Mouse (Mus musculus) stomach, embryonic 16.5 days (tissue): Measurements from ENCODE around the gene Qdpr. TPM values are rescaled to one million over a fixed set of nuclear protein-coding genes. Genes with fewer than 3 reads are reported as not detected.
A peak's percentile ranks its signal among the peaks of the same experiment; 100 is the strongest.

ENCODE experiments used
- ATAC-seq: fragments of 200-750 bp; cut with Nextera tagmentation; 2 replicates; pipeline ENCODE4 v1.8.0; 2017; ENCODE audit warnings: moderate number of reproducible peaks, moderate TSS enrichment; ENCODE audit not compliant: insufficient read depth, low FRiP score
- H3K27ac ChIP-seq: fragments of 300-500 bp; sonication (generic); 2 replicates; pipeline ENCODE4 v1.5.1; 2014; ENCODE audit warnings: low read length
- H3K27me3 ChIP-seq: fragments of 300-500 bp; sonication (generic); 2 replicates; pipeline ENCODE4 v1.6.1; 2014; ENCODE audit warnings: low read length, control low read depth, mixed read lengths; ENCODE audit not compliant: control insufficient read depth, insufficient read depth
- H3K36me3 ChIP-seq: fragments of 300-500 bp; sonication (generic); 2 replicates; pipeline ENCODE4 v1.6.1; 2014; ENCODE audit warnings: low read length; ENCODE audit not compliant: control insufficient read depth, insufficient read depth
- H3K4me1 ChIP-seq: fragments of 300-500 bp; sonication (generic); 2 replicates; pipeline ENCODE4 v1.6.1; 2014; ENCODE audit warnings: low read length, control low read depth, mixed read lengths; ENCODE audit not compliant: control insufficient read depth, insufficient read depth
- H3K4me2 ChIP-seq: fragments of 300-500 bp; sonication (generic); 2 replicates; pipeline ENCODE4 v1.6.1; 2014; ENCODE audit warnings: low read depth, low read length, mixed read lengths
- H3K4me3 ChIP-seq: fragments of 300-500 bp; sonication (generic); replicated peaks from 2 replicates; pipeline ENCODE4 v1.5.1; 2014; ENCODE audit warnings: mild to moderate bottlenecking, low read length
- H3K9ac ChIP-seq: fragments of 300-500 bp; sonication (generic); 2 replicates; pipeline ENCODE4 v1.6.1; 2014; ENCODE audit warnings: low read length
- H3K9me3 ChIP-seq: fragments of 300-500 bp; sonication (generic); replicated peaks from 2 replicates; pipeline ENCODE4 v1.6.1; 2016; ENCODE audit warnings: low read length, control low read depth; ENCODE audit not compliant: control insufficient read depth
- WGBS: fragments of 180-500 bp; shearing (Covaris S2); extraction: QIAGEN DNeasy Blood & Tissue Kit; methylation state at CpG from one replicate; pipeline ENCODE4 v1.1.7; 2014; 5-methylcytosine and 5-hydroxymethylcytosine counted together
- polyA plus RNA-seq: library from polyadenylated mRNA; unstranded; fragments of >200 nt; fragmentation: Nextera tagmentation; extraction: Ambion mirVana; gene quantifications from 2 replicates; pipeline ENCODE4 v1.2.1, GENCODE M21; 2015

Gene Qdpr
- polyA plus RNA-seq, 1 experiment from 2014 or later = 145 TPM

- ATAC-seq = no peak
- Histone ChIP-seq H3K4me2 (no peak overlapping the region), H3K27me3 (no peaks in the 10 kb centered on the region), H3K4me1 (no peaks in the 10 kb centered on the region), H3K9ac (no peak overlapping the region), H3K9me3 (no peaks in the 10 kb centered on the region), H3K27ac (no peak overlapping the region), H3K4me3 (no peak overlapping the region), H3K36me3 (no peaks in the 10 kb centered on the region)
- 84% methylated on average over 1 of the region's 1 CpGs for WGBS
Measured at GRCm38 (mm10) chr5:45473521-45473920, 23.5 kb upstream of the Qdpr start.

GRCm38 (mm10) chr5:45472880-45473450 is 22.9 kb upstream of the Qdpr start:
- Histone ChIP-seq H3K27ac (no peak overlapping the region), H3K4me1 (no peaks in the 10 kb centered on the region), H3K9me3 (no peaks in the 10 kb centered on the region), H3K4me3 (no peak overlapping the region), H3K9ac (no peak overlapping the region), H3K27me3 (no peaks in the 10 kb centered on the region), H3K36me3 (no peaks in the 10 kb centered on the region), H3K4me2 (no peak overlapping the region)
- 28% methylated on average over 7 of the region's 7 CpGs for WGBS
- 0 out of 2 replicates have a peak, but pooled peaks have one; percentile 7 for ATAC-seq

- no peaks in the 10 kb centered on the region for H3K36me3 ChIP-seq
- no peak overlapping the region for H3K9ac ChIP-seq
- no peak overlapping the region for H3K4me3 ChIP-seq
- H3K9me3 ChIP-seq = no peaks in the 10 kb centered on the region
- H3K4me2 ChIP-seq = no peak overlapping the region
- H3K27me3 ChIP-seq = no peaks in the 10 kb centered on the region
- 0 out of 2 replicates have a peak, but pooled peaks cover 3% of the 10 kb centered on the region for H3K4me1 ChIP-seq
- WGBS = 35% methylated on average over 9 of the region's 9 CpGs
- no peak overlapping the region for H3K27ac ChIP-seq
- no peak for ATAC-seq
Measured at GRCm38 (mm10) chr5:45454456-45454855, 4.4 kb upstream of the Qdpr start.

GRCm38 (mm10) chr5:45453451-45453850 is 3.4 kb upstream of the Qdpr start, which contains the start of gene Clrn2:
Clrn2 (plus strand) TSS chr5:45453751.
- no peak within 1 kb of the TSS for H3K4me2 ChIP-seq
- no peak within 1 kb of the TSS for H3K27ac ChIP-seq
- H3K9me3 ChIP-seq = no peaks in the 10 kb centered on the region
- no peak for ATAC-seq
- no peaks in the 10 kb centered on the region for H3K36me3 ChIP-seq
- no peak within 1 kb of the TSS for H3K4me3 ChIP-seq
- peaks cover 11% of the 10 kb centered on the region for H3K4me1 ChIP-seq
- WGBS = 63% methylated on average over 6 of the region's 6 CpGs
- no peak within 1 kb of the TSS for H3K9ac ChIP-seq
- H3K27me3 ChIP-seq = no peaks in the 10 kb centered on the region

GRCm38 (mm10) chr5:45449206-45449605 is 830 bp downstream of the Qdpr start:
- Histone ChIP-seq H3K4me1 (peaks cover 11% of the 10 kb centered on the region), H3K27me3 (no peaks in the 10 kb centered on the region), H3K36me3 (no peaks in the 10 kb centered on the region; the same call in 1 of the 2 replicates), H3K9me3 (no peaks in the 10 kb centered on the region), H3K4me2 (peak overlapping the region; percentile 89), H3K9ac (peak overlapping the region; percentile 81), H3K27ac (no peak overlapping the region), H3K4me3 (peak overlapping the region; percentile 80)
- no peak for ATAC-seq
- WGBS = under 1% methylated on average over 8 of the region's 8 CpGs

GRCm38 (mm10) chr5:45448676-45449075 is 1.4 kb downstream of the Qdpr start:
- Histone ChIP-seq H3K4me3 (peak overlapping the region; percentile 80), H3K4me2 (peak overlapping the region; percentile 89), H3K4me1 (peaks cover 11% of the 10 kb centered on the region), H3K9me3 (no peaks in the 10 kb centered on the region), H3K27ac (no peak overlapping the region), H3K27me3 (no peaks in the 10 kb centered on the region), H3K9ac (peak overlapping the region; percentile 81), H3K36me3 (no peaks in the 10 kb centered on the region; the same call in 1 of the 2 replicates)
- ATAC-seq = no peak
- WGBS = 55% methylated on average over 5 of the region's 5 CpGs

GRCm38 (mm10) chr5:45444130-45444832 is 5.8 kb downstream of the Qdpr start:
- no peak overlapping the region for H3K4me2 ChIP-seq
- 85% methylated on average over 8 of the region's 8 CpGs for WGBS
- H3K9me3 ChIP-seq = no peaks in the 10 kb centered on the region
- peaks cover 8% of the 10 kb centered on the region for H3K36me3 ChIP-seq
- no peak for ATAC-seq
- no peak overlapping the region for H3K9ac ChIP-seq
- no peak overlapping the region for H3K27ac ChIP-seq
- H3K4me1 ChIP-seq = peaks cover 7% of the 10 kb centered on the region
- no peaks in the 10 kb centered on the region for H3K27me3 ChIP-seq
- no peak overlapping the region for H3K4me3 ChIP-seq

GRCm38 (mm10) chr5:45441745-45442144 is 8.3 kb downstream of the Qdpr start:
- 45% methylated on average over 3 of the region's 3 CpGs for WGBS
- Histone ChIP-seq H3K27ac (no peak overlapping the region), H3K27me3 (no peaks in the 10 kb centered on the region), H3K9me3 (no peaks in the 10 kb centered on the region), H3K36me3 (peaks cover 8% of the 10 kb centered on the region), H3K4me1 (no peaks in the 10 kb centered on the region), H3K9ac (no peak overlapping the region), H3K4me3 (no peak overlapping the region), H3K4me2 (no peak overlapping the region)
- no peak for ATAC-seq

GRCm38 (mm10) chr5:45441124-45441523 is 8.9 kb downstream of the Qdpr start:
- ATAC-seq = no peak
- 59% methylated on average over 3 of the region's 3 CpGs for WGBS
- no peak overlapping the region for H3K4me3 ChIP-seq
- no peak overlapping the region for H3K4me2 ChIP-seq
- H3K36me3 ChIP-seq = peaks cover 8% of the 10 kb centered on the region
- no peak overlapping the region for H3K27ac ChIP-seq
- H3K27me3 ChIP-seq = no peaks in the 10 kb centered on the region
- no peak overlapping the region for H3K9ac ChIP-seq
- H3K9me3 ChIP-seq = no peaks in the 10 kb centered on the region
- no peaks in the 10 kb centered on the region for H3K4me1 ChIP-seq
